Mouse (Mus musculus): ENCODE results near the gene Unc5c. TPM values are rescaled to one million over a fixed set of nuclear protein-coding genes. Genes with fewer than 3 reads are reported as not detected.

The Unc5c gene
- under 1 TPM in 2 of 4 experiments, not detected in 2; 0.02 to 0.05 TPM for total RNA-seq (2022)

DNA sequence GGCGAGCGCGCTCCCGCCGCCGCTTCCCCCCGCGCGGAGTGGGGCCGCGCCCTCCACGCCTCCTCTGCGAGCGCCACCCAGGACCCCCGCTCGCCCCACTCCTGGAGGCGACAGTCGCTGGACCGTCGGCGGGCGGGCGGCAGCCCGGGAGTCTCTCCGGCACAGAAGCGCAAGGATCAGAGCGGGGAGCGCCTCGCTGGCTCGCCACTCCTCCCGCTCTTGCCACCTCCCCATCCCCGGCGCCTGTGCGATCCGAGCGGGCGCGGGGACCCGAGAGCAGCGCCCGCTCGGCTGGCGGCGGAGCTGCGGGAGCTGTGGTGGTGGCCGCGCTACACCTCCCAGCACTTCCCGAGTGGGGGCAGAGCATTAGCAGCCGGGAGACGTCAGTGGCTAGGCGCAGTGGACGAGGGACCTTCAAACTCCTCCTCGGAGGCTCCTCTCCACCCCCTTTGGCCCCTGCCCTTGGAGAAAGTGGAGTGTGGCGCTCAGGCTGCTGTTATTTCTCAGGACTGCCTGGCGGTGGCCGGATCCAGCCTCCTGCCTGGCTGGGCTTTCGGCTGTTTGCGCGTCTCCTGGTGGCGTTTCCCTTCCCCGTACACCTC, at the start of gene Unc5c:
Gene Unc5c (plus strand): TSS at position 113 of the 602 bp plus-strand sequence.
- peak in 1 of 2 experiments; percentile 9 for DNase-seq (ENCODE audit: low spot score in 2 of 2)

DNA sequence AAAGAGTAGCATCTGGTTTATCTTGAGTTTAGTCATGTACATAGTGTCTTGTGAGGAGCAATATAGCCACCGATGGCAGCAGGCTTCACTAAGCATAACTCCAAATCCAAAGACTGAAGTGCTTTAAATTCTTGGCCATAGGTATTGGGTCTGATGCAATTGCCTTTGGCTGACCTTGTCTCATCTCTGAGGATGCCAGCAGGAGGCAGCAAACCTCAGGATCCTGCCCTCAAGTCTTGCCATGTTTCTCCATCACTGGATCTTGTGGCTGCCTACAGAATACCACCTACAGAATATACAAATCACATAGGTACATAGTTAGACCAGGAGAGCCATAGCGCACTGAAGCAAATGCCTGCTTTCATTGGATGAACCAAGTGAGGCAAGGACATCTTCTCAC, 7.5 kb upstream of the Unc5c start:
- no peak for DNase-seq (ENCODE audit: low spot score in 2 of 2)

DNA sequence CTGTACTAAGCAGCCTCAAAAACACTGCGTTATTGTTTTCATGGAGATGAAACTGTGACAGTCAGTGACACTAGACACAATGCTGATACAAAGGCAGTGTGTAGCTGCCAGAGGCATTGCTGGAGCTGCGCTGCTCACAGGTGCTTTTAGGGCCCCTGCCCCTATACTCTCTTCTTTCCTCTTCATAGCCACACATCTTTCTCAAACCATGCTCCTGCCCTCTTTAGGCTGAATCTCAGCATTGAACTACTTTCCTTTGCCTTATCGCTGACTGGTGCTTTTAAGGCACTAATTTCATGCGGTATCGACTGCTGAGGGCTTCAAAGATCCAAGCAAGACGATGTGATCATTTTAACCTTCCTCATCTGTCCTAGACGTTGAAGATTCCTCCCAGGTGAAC, 2.5 kb upstream of the Unc5c start:
- DNase-seq (ENCODE audit: low spot score in 2 of 2): no peak

DNA sequence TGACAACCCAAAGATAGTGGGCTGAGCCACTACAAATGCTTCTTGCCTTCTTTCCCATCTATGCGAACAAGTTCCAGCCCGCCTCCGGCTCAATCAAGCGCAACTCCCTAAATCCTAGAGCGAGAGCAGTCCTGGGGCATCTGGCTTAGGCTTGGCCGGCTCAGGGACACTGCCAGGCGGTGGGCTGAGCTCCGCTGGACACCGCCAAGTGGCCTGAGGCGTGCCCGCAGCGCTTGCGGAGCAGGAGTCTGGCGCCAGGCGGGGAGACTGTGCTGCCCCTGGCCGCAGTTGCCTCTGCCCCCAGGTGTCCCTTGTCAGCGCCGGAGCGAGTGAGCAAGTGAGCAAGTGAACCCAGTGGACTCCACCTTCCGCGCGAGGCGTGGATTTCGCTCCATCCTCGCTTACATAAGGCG, 319 bp upstream of the Unc5c start:
- DNase-seq (ENCODE audit: low spot score in 2 of 2): no peak

DNA sequence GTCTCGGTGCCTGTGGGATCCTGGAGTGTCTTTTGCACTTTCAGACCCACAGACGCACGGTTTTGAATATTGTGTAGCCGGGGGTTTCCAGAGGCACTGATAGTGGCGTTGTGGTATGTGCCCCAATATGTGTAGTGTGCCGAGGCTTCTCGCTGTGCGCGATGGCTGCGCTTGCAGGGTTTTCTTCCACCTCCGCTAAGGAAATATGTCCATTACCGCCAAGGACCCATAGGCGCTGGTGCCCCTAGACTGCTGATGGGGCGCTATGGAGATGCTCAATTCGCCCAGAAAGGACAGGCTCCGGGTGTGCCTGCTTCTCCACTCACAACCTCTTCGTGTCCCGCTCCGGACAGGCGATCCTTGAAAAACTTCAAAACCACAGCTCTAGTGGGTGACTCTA, 1.0 kb downstream of the Unc5c start:
- no peak for DNase-seq (ENCODE audit: low spot score in 2 of 2)

DNA sequence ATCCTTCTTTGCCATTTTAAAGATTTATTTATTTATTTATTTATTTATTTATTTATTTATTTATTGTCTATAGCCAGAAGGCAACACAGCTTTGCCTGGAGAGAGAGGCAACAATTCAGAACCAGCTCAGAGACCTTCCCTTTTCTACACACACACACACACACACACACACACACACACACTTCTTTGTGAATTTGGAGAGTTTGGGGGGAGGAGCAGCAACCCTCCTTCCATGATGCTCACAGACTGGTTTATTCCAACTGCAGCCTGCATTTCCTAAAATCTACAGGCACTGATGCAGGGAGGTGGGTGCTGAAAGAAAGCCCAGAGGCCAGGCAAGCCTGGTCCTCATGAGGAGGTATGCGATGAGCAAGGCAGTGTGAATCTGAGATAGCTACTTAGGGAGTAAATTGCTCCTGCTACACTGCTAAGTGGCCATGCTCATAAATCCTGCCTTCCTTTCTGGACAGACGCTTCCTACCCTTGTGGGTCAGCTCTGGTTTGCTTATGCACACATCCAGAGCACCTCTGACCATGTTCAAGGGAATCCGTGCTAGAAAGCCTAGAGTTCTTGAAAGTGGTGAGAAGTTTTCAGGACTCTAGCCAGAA, 1.8 kb downstream of the Unc5c start:
- no peak for DNase-seq (ENCODE audit: low spot score in 2 of 2)

DNA sequence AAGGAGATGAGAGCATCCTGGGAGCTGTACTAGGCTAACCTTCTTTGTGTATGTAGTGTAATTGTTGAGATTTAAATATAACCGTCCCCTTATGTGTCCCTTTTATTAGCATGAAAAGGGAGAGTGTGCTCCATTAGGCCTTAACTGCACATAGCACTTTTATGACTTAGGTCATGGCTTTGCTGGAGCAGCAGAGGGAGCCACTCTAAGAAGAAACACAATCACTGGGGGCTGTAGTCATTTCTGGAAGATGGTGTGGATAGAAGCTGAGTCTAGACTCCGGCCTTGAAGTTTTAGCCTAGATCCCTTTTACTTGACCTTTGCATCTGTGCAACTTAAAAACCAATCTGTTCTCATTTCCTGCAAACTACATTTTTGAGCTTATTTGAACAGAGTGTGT, 4.3 kb downstream of the Unc5c start:
- DNase-seq (ENCODE audit: low spot score in 2 of 2): no peak

DNA sequence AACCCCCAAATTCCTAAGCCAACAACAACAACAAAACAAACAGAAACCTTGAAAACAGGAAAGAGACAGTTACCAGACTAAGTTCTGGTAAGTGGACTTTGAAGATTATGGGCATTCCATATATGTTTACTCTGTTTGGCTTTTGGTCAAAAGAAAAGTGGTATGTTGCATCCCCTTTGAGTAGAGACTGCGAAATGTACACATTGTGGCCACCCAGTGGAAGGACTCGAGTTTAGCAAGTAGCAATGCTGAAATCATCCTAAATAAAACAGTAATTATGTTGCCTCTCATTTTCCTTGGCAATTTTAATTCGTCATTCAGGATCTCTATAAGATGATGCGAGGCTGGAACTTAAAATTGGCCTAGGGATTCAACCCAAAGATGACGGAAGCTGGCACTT, 8.2 kb downstream of the Unc5c start:
- no peak for DNase-seq (ENCODE audit: low spot score in 2 of 2)

DNA sequence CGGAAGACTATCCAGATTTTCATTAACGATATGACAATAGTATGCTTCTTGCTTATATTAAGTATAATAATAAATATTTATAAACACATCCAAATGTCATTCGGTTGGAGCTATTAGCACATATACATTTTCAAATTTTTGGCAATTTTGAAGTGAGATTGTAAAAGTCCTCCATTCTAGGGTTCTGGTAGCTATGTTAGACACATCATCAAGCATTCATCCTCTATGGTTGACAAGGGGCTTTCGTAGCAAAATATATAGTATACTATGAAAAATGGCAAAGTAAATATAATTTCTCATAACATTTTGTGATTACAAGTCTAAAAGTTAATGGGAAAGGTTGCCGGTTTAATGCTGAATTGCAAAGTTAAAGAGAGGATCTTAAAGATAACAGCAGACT, 10.4 kb downstream of the Unc5c start:
- no peak for DNase-seq (ENCODE audit: low spot score in 2 of 2)

DNA sequence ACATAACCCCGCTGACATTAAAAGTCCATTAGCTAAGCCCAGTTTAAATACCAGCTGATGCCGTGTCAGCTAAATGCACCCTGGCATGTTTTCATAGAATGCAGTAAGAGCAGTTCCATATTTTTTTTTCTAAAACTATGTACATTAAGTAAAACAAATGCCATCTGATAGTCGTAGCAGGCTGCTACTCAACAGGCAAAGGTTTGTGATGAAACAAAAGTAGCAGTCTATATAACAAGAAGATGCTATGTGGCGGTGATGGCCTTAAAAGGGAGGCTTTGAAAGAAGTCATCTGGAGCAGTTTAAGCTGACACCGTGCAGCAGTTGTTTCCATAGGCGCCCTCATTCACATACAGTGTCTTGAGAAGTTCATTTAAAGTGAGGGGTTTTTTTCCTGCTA, 10.9 kb downstream of the Unc5c start:
- DNase-seq (ENCODE audit: low spot score in 2 of 2): no peak

DNA sequence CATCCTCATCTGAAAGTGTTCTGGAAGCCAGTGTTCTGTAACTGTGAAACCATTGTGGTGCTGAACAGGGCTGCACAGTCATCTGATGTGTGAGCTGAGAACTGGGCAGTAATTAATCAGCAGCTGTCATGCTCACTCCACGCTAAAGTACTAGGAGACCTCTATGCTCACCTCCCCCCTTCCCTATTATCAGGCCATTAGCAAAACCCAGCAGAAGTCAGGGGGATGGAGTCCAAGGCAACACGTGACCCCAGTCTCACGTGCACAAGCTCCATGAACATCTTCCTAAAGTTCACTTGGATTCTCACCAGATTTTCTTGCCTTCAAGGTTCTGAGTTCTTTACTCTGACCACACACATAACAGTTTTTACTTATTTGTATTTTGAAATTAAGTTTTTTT, 11.7 kb downstream of the Unc5c start:
- DNase-seq (ENCODE audit: low spot score in 2 of 2): no peak

DNA sequence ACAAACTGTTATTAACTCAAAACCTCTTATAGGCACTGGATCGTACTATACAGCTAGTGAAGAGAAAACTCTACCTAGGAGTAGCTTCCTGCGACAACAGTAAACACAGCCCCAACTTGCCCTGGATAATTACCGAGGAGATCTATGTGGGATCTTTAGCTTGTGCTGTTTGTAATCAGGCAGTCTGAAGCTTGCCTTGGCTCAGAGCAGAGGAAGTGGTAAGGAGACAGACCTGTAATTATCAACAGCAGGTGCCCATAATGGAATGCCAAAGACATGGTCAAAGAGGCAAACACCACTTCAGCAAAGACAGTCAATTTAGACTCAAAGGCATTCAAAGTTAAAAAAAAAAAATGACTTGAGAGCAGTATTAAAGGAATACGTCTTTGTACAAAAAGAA, 17.4 kb downstream of the Unc5c start:
- DNase-seq (ENCODE audit: low spot score in 2 of 2): no peak

DNA sequence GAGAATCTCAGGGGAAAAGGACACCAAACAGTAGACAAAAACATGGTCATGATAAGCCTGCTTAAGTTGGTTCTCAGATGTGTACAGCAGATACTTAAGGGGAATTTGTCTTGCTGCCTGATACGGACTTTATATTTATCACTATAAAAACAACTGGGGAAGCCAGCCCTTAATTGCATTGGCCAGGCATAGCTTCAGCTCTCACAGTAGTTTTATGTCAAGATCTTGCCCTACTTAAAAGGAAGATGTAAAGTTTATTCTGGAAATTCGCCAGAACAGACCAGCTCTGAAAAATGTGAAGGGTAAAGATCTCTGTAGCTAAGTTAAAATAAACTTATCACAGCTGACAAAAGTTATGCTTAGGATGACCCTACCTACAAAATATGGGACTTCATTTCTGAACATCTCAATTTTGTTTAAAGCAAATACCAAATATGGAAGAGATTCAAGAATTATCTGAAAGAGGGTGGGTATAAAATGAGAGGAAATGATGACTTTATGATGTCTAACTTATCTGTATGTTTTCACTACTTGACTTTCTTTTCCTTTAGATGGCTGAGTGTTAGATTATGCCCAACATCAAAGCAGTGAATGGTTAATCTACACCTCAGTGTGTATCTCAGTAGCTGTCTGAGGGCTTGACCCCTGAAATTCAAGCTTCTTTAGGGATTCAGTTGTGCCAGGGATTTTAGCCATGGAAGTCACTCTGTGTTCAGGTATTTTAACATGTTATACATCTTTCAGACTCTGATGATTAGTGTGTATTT, 18.8 kb downstream of the Unc5c start:
- DNase-seq (ENCODE audit: low spot score in 2 of 2): no peak

DNA sequence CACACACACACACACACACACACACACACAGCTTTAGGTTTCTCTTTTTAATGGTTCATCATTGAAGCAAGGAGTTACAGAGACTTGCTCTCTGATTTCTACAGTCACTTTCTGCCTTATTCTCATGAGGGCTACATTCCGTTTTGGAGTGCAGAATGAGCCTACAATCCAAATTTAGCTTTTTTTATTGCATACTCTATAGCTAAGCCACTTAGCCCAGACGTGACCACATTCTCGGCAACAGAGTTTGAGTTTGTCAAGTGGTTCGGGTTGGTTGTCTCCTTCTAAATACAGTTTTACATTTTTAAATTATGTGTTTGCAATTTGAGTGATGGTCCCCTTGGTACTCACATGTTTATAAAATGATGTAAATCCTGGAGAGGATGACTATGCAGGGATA, 20.2 kb downstream of the Unc5c start:
- no peak for DNase-seq (ENCODE audit: low spot score in 2 of 2)

DNA sequence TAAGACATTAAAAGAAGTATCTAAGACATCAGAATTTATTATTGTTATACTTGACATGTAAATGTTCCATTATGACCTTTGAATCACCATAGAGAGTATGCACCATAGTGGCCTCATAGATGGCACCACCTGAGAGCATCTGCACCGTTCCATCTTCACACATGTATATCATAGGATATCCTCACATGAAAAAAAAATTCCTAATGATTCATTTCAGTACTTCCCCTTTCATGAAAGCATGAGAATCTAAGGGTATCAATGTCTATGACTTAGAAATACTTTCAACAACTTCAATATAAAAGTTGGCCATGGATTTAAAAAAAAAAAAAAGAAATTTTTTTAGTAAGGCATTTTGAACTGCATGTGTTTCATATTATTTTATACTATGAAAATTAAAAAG, 25.6 kb downstream of the Unc5c start:
- no peak for DNase-seq (ENCODE audit: low spot score in 2 of 2)

DNA sequence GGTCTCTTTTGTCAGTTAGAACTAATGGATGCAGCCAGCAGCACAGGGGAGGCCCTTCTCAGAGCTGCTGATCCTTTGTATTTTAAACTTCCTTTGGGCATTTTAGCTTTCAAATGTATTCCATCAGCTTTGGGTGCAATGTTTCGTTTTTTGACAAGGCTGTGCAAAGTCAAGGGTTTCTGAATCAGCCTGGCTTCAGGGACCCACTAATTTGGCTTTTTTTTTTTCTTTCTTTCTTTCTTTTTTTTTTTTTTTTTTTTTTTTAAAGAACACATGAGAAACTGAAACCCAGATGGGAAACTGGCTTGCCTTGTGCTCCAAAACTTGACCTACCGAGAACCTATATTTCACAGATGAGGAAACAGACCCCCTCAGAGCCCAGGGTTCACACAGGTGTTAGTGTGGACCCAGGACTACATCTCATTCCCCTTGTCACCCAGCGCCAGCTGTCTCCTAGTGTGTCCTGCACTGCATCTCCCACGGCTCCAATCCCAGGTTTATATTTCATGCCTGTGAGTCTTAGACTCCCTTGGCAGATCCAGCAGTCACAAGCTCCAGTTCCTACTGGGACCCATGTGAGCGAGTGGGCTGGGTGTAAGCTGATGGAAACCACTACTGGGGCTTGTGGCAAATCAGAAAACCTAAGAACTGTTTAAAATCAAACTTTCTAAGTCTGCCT, 26.4 kb downstream of the Unc5c start:
- no peak for DNase-seq (ENCODE audit: low spot score in 2 of 2)

DNA sequence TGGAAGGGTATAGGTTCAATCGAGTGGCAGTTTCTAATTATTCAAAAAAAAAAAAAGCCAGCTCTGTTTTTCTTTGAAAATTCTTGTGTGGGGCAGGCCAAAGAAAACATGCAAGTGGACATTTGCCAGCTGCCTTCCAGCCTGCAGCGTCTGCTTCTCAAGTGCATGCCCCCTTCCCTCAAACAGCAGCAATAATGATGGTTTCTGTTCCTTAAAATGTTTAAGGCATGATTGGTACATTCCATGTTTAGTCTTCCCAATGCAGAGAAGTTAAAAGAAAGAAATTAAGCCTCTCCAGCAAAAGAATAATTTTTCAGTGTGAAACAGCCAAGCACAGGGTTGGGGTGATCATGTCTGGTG, 26.9 kb downstream of the Unc5c start:
- no peak for DNase-seq (ENCODE audit: low spot score in 2 of 2)

DNA sequence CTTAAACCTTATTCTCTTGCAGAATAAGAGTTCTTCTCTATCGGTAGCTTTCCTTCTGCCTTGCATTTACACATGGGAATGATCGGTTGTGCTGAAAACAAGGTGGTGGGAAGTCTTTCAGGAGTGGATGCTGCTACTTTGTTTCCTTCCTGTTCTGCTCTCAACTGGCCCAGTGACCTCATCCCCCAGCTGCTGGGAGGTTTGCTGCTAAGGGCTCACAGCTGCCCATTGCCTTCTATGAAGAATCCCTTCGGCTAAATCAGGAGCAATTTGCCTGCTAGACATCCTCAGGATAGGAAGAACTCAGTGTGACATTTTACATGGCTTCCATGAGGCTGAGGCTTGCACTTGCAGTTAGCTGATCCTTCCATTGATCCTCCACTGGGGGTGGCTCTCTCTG, 28.0 kb downstream of the Unc5c start:
- DNase-seq (ENCODE audit: low spot score in 2 of 2): no peak

DNA sequence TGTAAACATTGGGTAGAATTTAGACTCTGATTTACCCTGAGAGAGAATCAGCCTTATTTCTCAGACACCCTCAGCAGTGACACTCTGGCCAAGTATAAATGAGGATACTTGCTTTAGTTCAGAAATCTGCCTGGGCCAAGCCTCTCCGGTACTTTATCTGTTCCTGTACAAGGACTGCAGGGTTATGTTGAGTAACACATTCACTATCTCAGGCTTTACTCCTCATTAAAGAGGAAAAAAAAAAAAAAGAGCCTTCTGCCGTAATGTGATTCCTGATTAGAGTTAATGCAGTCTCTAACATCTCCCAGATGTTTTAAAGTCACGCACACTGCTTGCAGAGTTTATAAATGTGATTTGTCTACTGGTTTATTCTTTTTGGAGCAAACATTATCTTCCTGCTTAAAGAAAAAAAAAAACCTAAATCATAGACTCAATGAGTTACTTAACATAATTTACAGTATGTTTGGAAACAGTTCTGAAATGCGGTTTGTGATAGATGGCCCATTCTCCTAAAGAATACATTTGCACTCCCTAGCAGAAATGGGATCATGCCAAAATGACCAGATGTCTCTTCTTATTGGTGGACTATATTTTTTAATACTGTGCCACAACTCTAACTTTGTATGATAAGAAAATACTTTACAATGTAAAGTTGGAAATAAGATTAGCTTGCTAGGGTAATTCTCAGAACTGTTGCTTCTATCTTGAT, 33.5 kb downstream of the Unc5c start:
- no peak for DNase-seq (ENCODE audit: low spot score in 2 of 2)

DNA sequence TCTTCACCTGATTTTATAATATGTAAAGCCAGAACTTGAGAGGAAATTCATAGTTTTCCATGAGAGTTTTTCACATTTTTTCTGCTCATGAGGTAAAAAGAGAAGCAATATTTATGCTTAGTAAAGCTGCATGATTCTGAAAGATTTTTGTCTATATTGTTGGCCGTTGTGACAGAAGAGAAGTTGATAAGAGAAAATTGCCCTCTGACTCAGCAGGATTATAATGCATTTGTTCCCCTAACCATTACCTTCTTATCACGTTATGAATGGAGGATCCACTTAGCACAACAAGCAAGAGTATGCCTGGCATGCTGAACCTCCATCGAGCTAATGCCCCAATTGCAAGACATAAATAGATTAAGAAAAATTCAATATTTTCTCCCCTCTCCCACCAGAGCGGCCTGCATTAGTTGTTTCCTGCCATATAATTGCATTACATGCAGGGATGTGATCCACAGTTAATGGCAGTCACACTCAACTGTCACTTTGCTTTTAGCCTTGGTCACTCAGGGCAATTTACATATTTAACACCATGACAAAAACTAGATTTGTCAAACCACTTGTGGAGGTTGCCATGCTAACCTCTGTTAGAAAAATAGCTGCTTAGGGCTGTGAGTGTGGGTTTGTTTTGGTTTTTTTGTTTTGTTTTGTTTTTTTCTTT, 37.0 kb downstream of the Unc5c start:
- DNase-seq (ENCODE audit: low spot score in 2 of 2): no peak

DNA sequence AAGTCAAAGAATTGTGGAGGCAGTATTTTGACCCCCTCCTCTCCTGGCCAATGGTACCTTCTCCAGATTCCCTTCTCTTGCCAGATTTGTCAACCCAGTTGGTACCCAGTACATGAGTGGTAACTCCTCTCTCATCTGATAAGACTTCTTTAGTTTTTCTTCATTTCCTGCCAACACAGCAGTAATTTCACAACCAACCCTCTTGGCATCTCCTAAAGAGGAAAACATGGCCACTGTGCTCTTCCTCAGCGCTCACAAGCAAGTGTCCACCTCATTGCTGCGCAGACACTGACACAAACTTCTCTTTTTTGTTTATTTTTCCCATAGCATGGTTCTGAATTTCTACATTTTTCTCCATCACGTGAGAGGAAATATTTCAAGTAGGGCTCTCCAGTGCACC, 38.3 kb downstream of the Unc5c start:
- DNase-seq (ENCODE audit: low spot score in 2 of 2): no peak

Measured in gastrocnemius, adult 8-10 months (tissue).